Mouse (Mus musculus) megakaryocyte, embryonic 14.5 days (primary cell): ENCODE results near the gene Kctd21. TPM values are rescaled to one million over a fixed set of nuclear protein-coding genes. Genes with fewer than 3 reads are reported as not detected.

Source experiments
- H3K27me3 ChIP-seq: replicated peaks from 2 replicates; pipeline ENCODE3; 2012; ENCODE audit warnings: inconsistent platforms
- H3K36me3 ChIP-seq: replicated peaks from 2 replicates; pipeline ENCODE3; 2012; ENCODE audit warnings: low read length, inconsistent platforms, mixed read lengths
- H3K4me1 ChIP-seq: 2 replicates; pipeline ENCODE4 v1.6.1; 2012; ENCODE audit warnings: inconsistent platforms
- H3K4me3 ChIP-seq: replicated peaks from 2 replicates; pipeline ENCODE3; 2012; ENCODE audit warnings: moderate library complexity, mild to moderate bottlenecking, inconsistent platforms
- H3K9me3 ChIP-seq: 2 replicates; pipeline ENCODE4 v1.6.1; 2012; ENCODE audit warnings: inconsistent platforms
- FLI1 ChIP-seq: IDR thresholded peaks from 2 replicates; pipeline ENCODE4 v1.6.1; 2012; ENCODE audit warnings: low read length, inconsistent platforms, mixed read lengths
- GATA1 ChIP-seq: IDR thresholded peaks from 3 replicates; pipeline ENCODE4 v1.6.1; 2012; ENCODE audit warnings: mixed read lengths, low read length, inconsistent platforms, borderline replicate concordance
- polyA plus RNA-seq: library from polyadenylated mRNA; stranded (reverse); fragments of >175 nt; gene quantifications from 2 replicates; pipeline ENCODE4 v1.2.3, GENCODE M21; 2012; ENCODE audit warnings: low replicate concordance; ENCODE audit not compliant: insufficient read depth

Kctd21 gene
- polyA plus RNA-seq, 1 experiment, result 0.70 TPM

- Histone ChIP-seq H3K27me3 (peaks cover 26% of the 10 kb centered on the region), H3K9me3 (no peaks in the 10 kb centered on the region), H3K4me3 (no peak overlapping the region), H3K4me1 (peaks cover 32% of the 10 kb centered on the region), H3K36me3 (peaks cover 56% of the 10 kb centered on the region)
- TF ChIP-seq GATA1 (no peak), FLI1 (no peak)
Measured at GRCm38 (mm10) chr7:97391293-97392078, 59.4 kb downstream of the Kctd21 start.

- H3K4me1 ChIP-seq, result peaks cover 26% of the 10 kb centered on the region
- no peak for TF ChIP-seq GATA1
- TF ChIP-seq FLI1, result no peak
- peaks cover 50% of the 10 kb centered on the region for H3K36me3 ChIP-seq
- H3K4me3 ChIP-seq, result no peak overlapping the region
- peaks cover 26% of the 10 kb centered on the region for H3K27me3 ChIP-seq
- no peaks in the 10 kb centered on the region for H3K9me3 ChIP-seq
Measured at GRCm38 (mm10) chr7:97392079-97392445, 59.9 kb downstream of the Kctd21 start.

- peaks cover 20% of the 10 kb centered on the region for H3K4me1 ChIP-seq
- peaks cover 28% of the 10 kb centered on the region for H3K36me3 ChIP-seq
- TF ChIP-seq FLI1 (no peak), GATA1 (no peak)
- no peaks in the 10 kb centered on the region for H3K9me3 ChIP-seq
- H3K4me3 ChIP-seq, result no peak overlapping the region
- peaks cover 24% of the 10 kb centered on the region for H3K27me3 ChIP-seq
Measured at GRCm38 (mm10) chr7:97394375-97394774, 62.2 kb downstream of the Kctd21 start.

- Histone ChIP-seq H3K4me1 (peaks cover 25% of the 10 kb centered on the region), H3K9me3 (no peaks in the 10 kb centered on the region), H3K36me3 (peaks cover 19% of the 10 kb centered on the region), H3K27me3 (peaks cover 18% of the 10 kb centered on the region), H3K4me3 (no peak overlapping the region)
- TF ChIP-seq GATA1 (no peak), FLI1 (no peak)
Measured at GRCm38 (mm10) chr7:97398943-97399342, 66.8 kb downstream of the Kctd21 start.

Other genes with a start within 250 kb of the Kctd21 start
- gene Usp35, start 307 bp upstream of the Kctd21 start, polyA plus RNA-seq, result 1.4 and 2.3 TPM in 2 replicates
- 1.1 TPM in 1 of 2 replicates, not detected in the other for gene Alg8, start 39.3 kb downstream of the Kctd21 start, polyA plus RNA-seq
- 96.9 and 191 TPM in 2 replicates for gene Ndufc2, start 67.7 kb downstream of the Kctd21 start, polyA plus RNA-seq
- not detected in 2 replicates for gene Thrsp, start 85.4 kb downstream of the Kctd21 start, polyA plus RNA-seq
- gene Kctd14, start 119.0 kb downstream of the Kctd21 start, polyA plus RNA-seq, result 0.71 and 1.4 TPM in 2 replicates
- gene Ints4, start 148.6 kb downstream of the Kctd21 start, polyA plus RNA-seq, result 1.5 and 6.1 TPM in 2 replicates
- 6.3 TPM in 1 of 2 replicates, not detected in the other for gene Aamdc, start 247.2 kb downstream of the Kctd21 start, polyA plus RNA-seq
- gene Rsf1, start 247.6 kb downstream of the Kctd21 start, polyA plus RNA-seq, result 2.4 and 10.3 TPM in 2 replicates